Mouse (Mus musculus): ENCODE data around the gene Rasd1.

DNA sequence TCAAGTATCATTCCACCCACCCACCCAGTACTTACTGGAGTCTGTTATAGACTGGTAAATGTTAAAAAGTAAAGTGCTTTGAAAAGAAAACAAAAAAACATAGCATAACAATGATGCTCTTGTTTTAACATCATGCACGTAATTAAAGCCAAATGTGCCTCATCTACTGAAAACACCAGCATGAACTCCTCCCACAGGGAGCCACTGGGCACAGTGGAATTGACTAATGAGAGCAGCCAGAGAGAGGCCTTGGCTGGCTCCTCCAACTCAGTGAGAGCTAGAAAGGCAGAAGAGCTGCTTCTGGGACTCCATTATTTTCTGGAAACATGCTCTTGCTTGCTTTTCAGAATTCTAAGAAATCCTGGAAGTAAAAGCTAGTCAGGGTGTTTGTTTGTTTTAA, 24.7 kb upstream of the Rasd1 start:
- no peak for TF ChIP-seq CTCF (conservative IDR thresholded peaks at IDR 0.05; ENCODE audit: insufficient read depth, insufficient read length, low read depth, low read length)
- no peak for TF ChIP-seq POLR2A (IDR thresholded peaks at IDR 0.05; ENCODE audit: low read depth, low read length)
